ENCODE assay signal across 1 mouse cellular context in genomic region chr5:36904703-36905102, GRCm38 (mm10).
TF ChIP-seq lines count a peak whose summit lies in the region.

No protein-coding gene starts in this region.

TF ChIP-seq in CH12.LX, 34 proteins besides CTCF, POLR2A, EP300 and RAD21:
- no peak for TF ChIP-seq NRF1 (IDR thresholded peaks at IDR 0.05; ENCODE audit: low read depth, low read length)
- TF ChIP-seq CHD1 (IDR thresholded peaks at IDR 0.05; ENCODE audit: low read depth, low read length): peak; percentile 86; the same call in 1 of the 2 replicates
- TF ChIP-seq IRF4 (IDR thresholded peaks at IDR 0.05; ENCODE audit: low read depth, low read length): peak; percentile 63
- TF ChIP-seq TCF12 (IDR thresholded peaks at IDR 0.05; ENCODE audit: low read depth, low read length): peak; percentile 79
